In the genomic region with DNA sequence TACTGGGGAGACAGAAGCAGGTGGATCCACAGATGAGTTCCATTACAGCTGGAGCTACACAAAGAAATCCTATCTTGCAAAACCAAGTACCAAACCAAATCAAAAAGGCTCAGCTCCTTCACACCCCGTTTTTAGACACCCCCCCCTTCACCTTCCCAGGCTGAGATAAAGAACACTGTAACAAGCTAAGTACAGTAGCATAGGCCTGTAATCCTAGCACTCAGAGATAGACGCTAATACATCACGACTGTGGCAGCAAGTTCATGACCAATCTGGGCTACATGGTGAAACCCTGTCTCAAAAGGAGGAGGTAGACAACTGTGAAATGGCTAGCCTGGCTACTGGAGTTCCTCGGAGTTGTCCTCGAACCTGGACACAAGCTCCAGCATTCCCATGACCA, we compare ENCODE assay signal across 8 mouse cellular contexts. TPM values are rescaled to one million over a fixed set of nuclear protein-coding genes. Genes with fewer than 3 reads are reported as not detected.
DNase-seq lines count a peak whose midpoint lies in the region; ATAC-seq and TF ChIP-seq lines count a peak whose summit lies in the region.

No protein-coding gene starts in this region.

- H3K4me2 ChIP-seq in embryonic facial prominence, embryonic 12.5 days (replicated peaks) = peak overlapping the region; percentile 66
- peak overlapping the region; percentile 63 for H3K4me2 ChIP-seq in intestine, embryonic 16.5 days (ENCODE audit: low read depth, low read length)
- H3K4me2 ChIP-seq in neural tube, embryonic 12.5 days (replicated peaks) = peak overlapping the region; percentile 85

- TF ChIP-seq POLR2A in liver, adult 2 months (IDR thresholded peaks at IDR 0.05; ENCODE audit: extremely low read depth, insufficient read depth, low read length) = no peak

- H3K4me3 ChIP-seq in liver, adult 2 months (ENCODE audit: insufficient read depth, low read depth, low read length) = peak overlapping the region; percentile 72
- H3K4me3 ChIP-seq in embryonic facial prominence, embryonic 12.5 days = peak overlapping the region; percentile 89
- peak overlapping the region; percentile 82 for H3K4me3 ChIP-seq in intestine, embryonic 16.5 days (ENCODE audit: low read length)
- H3K4me3 ChIP-seq in neural tube, embryonic 12.5 days = peak overlapping the region; percentile 86

- no peaks in the 10 kb centered on the region for H3K27me3 ChIP-seq in liver, adult 2 months (ENCODE audit: control insufficient read depth, insufficient read depth, low read length)
- H3K27me3 ChIP-seq in embryonic facial prominence, embryonic 12.5 days = no peaks in the 10 kb centered on the region
- no peaks in the 10 kb centered on the region for H3K27me3 ChIP-seq in intestine, embryonic 16.5 days (replicated peaks; ENCODE audit: control insufficient read depth, insufficient read depth, low read length)
- no peaks in the 10 kb centered on the region for H3K27me3 ChIP-seq in neural tube, embryonic 12.5 days (replicated peaks)

- no peak for ATAC-seq in embryonic facial prominence, embryonic 12.5 days (ENCODE audit: insufficient number of reproducible peaks, insufficient read depth, low FRiP score, low TSS enrichment)
- peak; percentile 2; the same call in 1 of the 2 replicates for ATAC-seq in intestine, embryonic 16.5 days
- ATAC-seq in neural tube, embryonic 12.5 days (ENCODE audit: low FRiP score, low read depth) = no peak
- no peak for ATAC-seq in inflammation-experienced regulatory T-cells, adult 6 months

- DNase-seq in liver, adult 2 months (ENCODE audit: extremely low read depth, low read depth, low spot score) = no peak
- no peak for DNase-seq in liver
- DNase-seq in thymus, postnatal 0 days (ENCODE audit: low spot score) = no peak
- DNase-seq in frontal cortex, postnatal 10 days (ENCODE audit: low spot score in 2 of 2) = no peak

- TF ChIP-seq CTCF in liver, adult 2 months (IDR thresholded peaks at IDR 0.05; ENCODE audit: low read depth, low read length) = no peak

- H3K4me1 ChIP-seq in liver, adult 2 months (ENCODE audit: control insufficient read depth, insufficient read depth, low read length) = peaks cover 26% of the 10 kb centered on the region
- peaks cover 21% of the 10 kb centered on the region for H3K4me1 ChIP-seq in embryonic facial prominence, embryonic 12.5 days
- peaks cover 11% of the 10 kb centered on the region for H3K4me1 ChIP-seq in intestine, embryonic 16.5 days (ENCODE audit: control insufficient read depth, insufficient read depth, low read length)
- H3K4me1 ChIP-seq in neural tube, embryonic 12.5 days = peaks cover 16% of the 10 kb centered on the region

- H3K9me3 ChIP-seq in embryonic facial prominence, embryonic 12.5 days = no peaks in the 10 kb centered on the region
- H3K9me3 ChIP-seq in intestine, embryonic 16.5 days (ENCODE audit: control insufficient read depth, low read length) = no peaks in the 10 kb centered on the region
- no peaks in the 10 kb centered on the region for H3K9me3 ChIP-seq in neural tube, embryonic 12.5 days

- H3K27ac ChIP-seq in liver, adult 2 months (replicated peaks; ENCODE audit: insufficient read depth, low read depth, low read length) = peak overlapping the region; percentile 94
- H3K27ac ChIP-seq in embryonic facial prominence, embryonic 12.5 days = no peak overlapping the region
- peak overlapping the region; percentile 87; the same call in 1 of the 2 replicates for H3K27ac ChIP-seq in intestine, embryonic 16.5 days (ENCODE audit: low read length)
- no peak overlapping the region for H3K27ac ChIP-seq in neural tube, embryonic 12.5 days

- peaks cover 26% of the 10 kb centered on the region; the same call in 1 of the 2 replicates for H3K79me2 ChIP-seq in liver, adult 2 months (ENCODE audit: control insufficient read depth, insufficient read depth, low read length)

- 9% methylated on average over 5 of the region's 5 CpGs for WGBS in liver, adult 2 months
- WGBS in embryonic facial prominence, embryonic 12.5 days = 58% methylated on average over 5 of the region's 5 CpGs
- 41% methylated on average over 5 of the region's 5 CpGs for WGBS in intestine, embryonic 16.5 days
- WGBS in neural tube, embryonic 12.5 days = 61% methylated on average over 5 of the region's 5 CpGs

- H3K36me3 ChIP-seq in liver, adult 2 months (ENCODE audit: control insufficient read depth, insufficient read depth, low read length) = peaks cover 19% of the 10 kb centered on the region
- peaks cover 43% of the 10 kb centered on the region for H3K36me3 ChIP-seq in embryonic facial prominence, embryonic 12.5 days
- peaks cover 18% of the 10 kb centered on the region for H3K36me3 ChIP-seq in intestine, embryonic 16.5 days (ENCODE audit: control insufficient read depth, insufficient read depth, low read length)
- peaks cover 44% of the 10 kb centered on the region for H3K36me3 ChIP-seq in neural tube, embryonic 12.5 days

- H3K9ac ChIP-seq in liver, adult 2 months (ENCODE audit: low read depth, low read length) = peak overlapping the region; percentile 80
- peak overlapping the region; percentile 95 for H3K9ac ChIP-seq in embryonic facial prominence, embryonic 12.5 days
- H3K9ac ChIP-seq in intestine, embryonic 16.5 days (ENCODE audit: low read depth, low read length) = peak overlapping the region; percentile 94
- peak overlapping the region; percentile 92 for H3K9ac ChIP-seq in neural tube, embryonic 12.5 days

RNA-seq across cellular contexts. Expression of gene Atp5j2, which starts 1.5 kb away (rescaled TPM):
- 331 and 332 TPM in 2 replicates for total RNA-seq in liver, adult 2 months (2014; rRNA removed)
- 171 and 187 TPM in 2 replicates for polyA plus RNA-seq in liver, adult 2 months (2012; rRNA removed)
- 539 and 600 TPM in 2 replicates for polyA plus RNA-seq in embryonic facial prominence, embryonic 12.5 days (2016; fragmentation: Nextera tagmentation; extraction: Ambion mirVana)
- 956 and 964 TPM in 2 replicates for polyA plus RNA-seq in intestine, embryonic 16.5 days (2015; fragmentation: Nextera tagmentation; extraction: Ambion mirVana)
- 538 and 555 TPM in 2 replicates for polyA plus RNA-seq in neural tube, embryonic 12.5 days (2016; fragmentation: Nextera tagmentation; extraction: Ambion mirVana)
- polyA plus RNA-seq in thymus, postnatal 0 days (2015; fragmentation: Nextera tagmentation; extraction: Ambion mirVana) = 651 and 696 TPM in 2 replicates
- 100 to 1,000 TPM; 377 to 453 (median 389) TPM for polyA plus RNA-seq in inflammation-experienced regulatory T-cells, adult 6 months (2017; shearing (Covaris generic))

RNA-seq across cellular contexts. Expression of gene Zkscan14, which starts 11.3 kb away (rescaled TPM):
- total RNA-seq in liver, adult 2 months (2014; rRNA removed) = 6.8 and 8.5 TPM in 2 replicates
- polyA plus RNA-seq in liver, adult 2 months (2012; rRNA removed) = 1.8 and 2.1 TPM in 2 replicates
- polyA plus RNA-seq in embryonic facial prominence, embryonic 12.5 days (2016; fragmentation: Nextera tagmentation; extraction: Ambion mirVana) = 9.4 and 9.5 TPM in 2 replicates
- 8.2 and 8.4 TPM in 2 replicates for polyA plus RNA-seq in intestine, embryonic 16.5 days (2015; fragmentation: Nextera tagmentation; extraction: Ambion mirVana)
- 12.7 and 13.0 TPM in 2 replicates for polyA plus RNA-seq in neural tube, embryonic 12.5 days (2016; fragmentation: Nextera tagmentation; extraction: Ambion mirVana)
- 17.2 and 18.7 TPM in 2 replicates for polyA plus RNA-seq in thymus, postnatal 0 days (2015; fragmentation: Nextera tagmentation; extraction: Ambion mirVana)
- polyA plus RNA-seq in inflammation-experienced regulatory T-cells, adult 6 months (2017; shearing (Covaris generic)) = 10 to 100 TPM; 13.9 to 23.1 (median 20.1) TPM

RNA-seq across cellular contexts. Expression of gene Zkscan5, which starts 14.0 kb away (rescaled TPM):
- total RNA-seq in liver, adult 2 months (2014; rRNA removed) = 7.6 and 7.8 TPM in 2 replicates
- polyA plus RNA-seq in liver, adult 2 months (2012; rRNA removed) = 4.8 and 4.9 TPM in 2 replicates
- polyA plus RNA-seq in embryonic facial prominence, embryonic 12.5 days (2016; fragmentation: Nextera tagmentation; extraction: Ambion mirVana) = 19.5 and 20.3 TPM in 2 replicates
- polyA plus RNA-seq in intestine, embryonic 16.5 days (2015; fragmentation: Nextera tagmentation; extraction: Ambion mirVana) = 7.1 and 8.4 TPM in 2 replicates
- polyA plus RNA-seq in neural tube, embryonic 12.5 days (2016; fragmentation: Nextera tagmentation; extraction: Ambion mirVana) = 17.5 and 19.2 TPM in 2 replicates
- polyA plus RNA-seq in thymus, postnatal 0 days (2015; fragmentation: Nextera tagmentation; extraction: Ambion mirVana) = 7.8 and 8.0 TPM in 2 replicates
- 1 to 10 TPM; 4.1 to 7.6 (median 6.7) TPM for polyA plus RNA-seq in inflammation-experienced regulatory T-cells, adult 6 months (2017; shearing (Covaris generic))

RNA-seq across cellular contexts. Expression of gene Cpsf4, which starts 23.4 kb away (rescaled TPM):
- 16.4 TPM in 2 replicates for total RNA-seq in liver, adult 2 months (2014; rRNA removed)
- 16.8 and 20.2 TPM in 2 replicates for polyA plus RNA-seq in liver, adult 2 months (2012; rRNA removed)
- polyA plus RNA-seq in embryonic facial prominence, embryonic 12.5 days (2016; fragmentation: Nextera tagmentation; extraction: Ambion mirVana) = 62.8 and 65.2 TPM in 2 replicates
- polyA plus RNA-seq in intestine, embryonic 16.5 days (2015; fragmentation: Nextera tagmentation; extraction: Ambion mirVana) = 38.9 and 41.1 TPM in 2 replicates
- 58.5 and 59.5 TPM in 2 replicates for polyA plus RNA-seq in neural tube, embryonic 12.5 days (2016; fragmentation: Nextera tagmentation; extraction: Ambion mirVana)
- 56.4 and 58.2 TPM in 2 replicates for polyA plus RNA-seq in thymus, postnatal 0 days (2015; fragmentation: Nextera tagmentation; extraction: Ambion mirVana)
- polyA plus RNA-seq in inflammation-experienced regulatory T-cells, adult 6 months (2017; shearing (Covaris generic)) = 10 to 100 TPM; 11.7 to 18.4 (median 15.5) TPM

RNA-seq across cellular contexts. Expression of gene Ptcd1, which starts 23.5 kb away (rescaled TPM):
- total RNA-seq in liver, adult 2 months (2014; rRNA removed) = 7.2 and 8.3 TPM in 2 replicates
- 7.5 and 7.6 TPM in 2 replicates for polyA plus RNA-seq in liver, adult 2 months (2012; rRNA removed)
- polyA plus RNA-seq in embryonic facial prominence, embryonic 12.5 days (2016; fragmentation: Nextera tagmentation; extraction: Ambion mirVana) = 21.6 and 22.8 TPM in 2 replicates
- 14.7 and 15.8 TPM in 2 replicates for polyA plus RNA-seq in intestine, embryonic 16.5 days (2015; fragmentation: Nextera tagmentation; extraction: Ambion mirVana)
- 20.5 and 21.8 TPM in 2 replicates for polyA plus RNA-seq in neural tube, embryonic 12.5 days (2016; fragmentation: Nextera tagmentation; extraction: Ambion mirVana)
- polyA plus RNA-seq in thymus, postnatal 0 days (2015; fragmentation: Nextera tagmentation; extraction: Ambion mirVana) = 12.4 and 12.8 TPM in 2 replicates
- polyA plus RNA-seq in inflammation-experienced regulatory T-cells, adult 6 months (2017; shearing (Covaris generic)) = 10 to 100 TPM; 10.5 to 15.2 (median 13.2) TPM

Comparison
In these comparisons a context has a peak if more than half of its experiments do, and no peak if none do; other contexts are left out.
1. H3K27ac ChIP-seq: peak in liver, adult 2 months (single experiment) and intestine, embryonic 16.5 days (single experiment); none in embryonic facial prominence, embryonic 12.5 days (single experiment) and neural tube, embryonic 12.5 days (single experiment).
2. Peak in every context shown above with its lines, with median percentiles within 50 percentile points of each other: H3K4me3 ChIP-seq, H3K9ac ChIP-seq and H3K4me2 ChIP-seq.